Mouse (Mus musculus): ENCODE measurements around the gene Pim3.

The Pim3 gene

GRCm38 (mm10) chr15:88906347-88906746 is 44.4 kb downstream of the Pim3 start:
- intact Hi-C loops (cut with DNase I), result no loop called here

GRCm38 (mm10) chr15:88915046-88915445 is 53.1 kb downstream of the Pim3 start:
- intact Hi-C loops (cut with DNase I), result no loop called here
